Mouse (Mus musculus) G1E (cell line): ENCODE measurements around the gene U2surp.

ENCODE experiments used
- CTCF ChIP-seq: IDR thresholded peaks from 2 replicates; pipeline ENCODE4 v1.5.1; 2012; ENCODE audit warnings: low read depth, low read length, inconsistent platforms, mixed read lengths
- GATA1 ChIP-seq: IDR thresholded peaks from 2 replicates; pipeline ENCODE4 v1.6.1; 2012; ENCODE audit warnings: borderline replicate concordance, low read length, inconsistent platforms, mixed read lengths
- POLR2AphosphoS5 ChIP-seq: IDR thresholded peaks from 2 replicates; pipeline ENCODE4 v1.6.1; 2012; ENCODE audit warnings: low read depth, low read length, inconsistent platforms; ENCODE audit not compliant: insufficient replicate concordance
- TAL1 ChIP-seq: conservative IDR thresholded peaks from 2 replicates; pipeline ENCODE4 v1.6.1; 2012; ENCODE audit warnings: low read depth, low read length, inconsistent platforms, mixed read lengths

DNA sequence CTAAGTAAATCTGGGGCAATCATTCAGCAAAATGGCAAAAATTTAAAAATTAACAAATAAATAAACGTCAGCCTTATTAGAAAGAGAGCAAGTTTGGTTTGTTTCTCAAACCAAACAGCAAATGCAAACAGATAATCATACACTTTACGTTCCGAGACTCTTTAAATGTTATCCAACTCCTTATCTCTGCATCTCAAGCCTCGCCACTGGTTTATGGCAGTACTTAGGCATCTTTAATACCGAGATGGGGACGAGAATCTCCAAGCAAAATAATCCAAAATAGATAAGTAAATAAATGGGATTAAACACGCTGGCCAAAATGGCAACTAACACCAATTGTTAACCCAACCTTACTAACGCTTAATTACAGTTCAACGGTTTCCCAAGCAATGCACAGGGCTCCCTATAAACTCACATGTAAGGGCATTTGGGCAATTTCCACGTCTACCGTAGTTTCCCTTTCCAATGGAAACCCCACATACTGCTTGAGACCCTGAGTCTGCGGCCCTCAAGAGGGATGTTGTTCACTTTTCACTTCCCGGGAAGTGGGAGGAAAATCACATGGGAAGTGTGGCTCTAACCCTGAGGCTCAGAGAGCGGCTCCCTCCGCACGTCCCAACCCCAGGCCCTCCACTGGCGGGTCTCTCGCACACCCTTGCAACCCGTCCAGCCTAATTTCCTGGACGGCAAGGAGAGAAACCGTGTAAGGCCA lies 947 bp downstream of the U2surp start:
- TF ChIP-seq CTCF (no peak), GATA1 (no peak), TAL1 (no peak), POLR2AphosphoS5 (no peak)
